Mouse (Mus musculus): ENCODE results near the gene Rgsl1. TPM values are rescaled to one million over a fixed set of nuclear protein-coding genes. Genes with fewer than 3 reads are reported as not detected.

The Rgsl1 gene
- polyA plus RNA-seq, 1 experiment = 0.36 TPM

DNA sequence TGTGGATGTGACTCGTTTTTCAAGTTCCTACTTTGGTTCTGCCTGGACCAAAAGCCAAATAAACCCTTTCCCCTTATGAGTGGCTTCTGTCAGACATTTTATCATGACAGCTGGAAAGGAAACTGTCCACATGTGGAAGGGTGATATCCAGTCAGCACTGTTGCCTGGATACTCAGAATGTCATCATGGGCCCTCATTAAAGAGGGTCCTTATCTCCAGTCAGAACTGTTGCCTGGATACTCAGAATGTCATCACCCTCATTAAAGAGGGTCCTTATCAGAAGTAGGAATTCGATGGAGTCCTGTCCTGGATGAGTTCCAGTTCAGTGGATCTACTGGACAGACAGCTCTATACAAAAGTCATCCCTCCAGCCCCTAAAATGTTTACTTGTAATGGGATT lies 29.7 kb downstream of the Rgsl1 start:
- 79% methylated on average over 2 of the region's 2 CpGs for WGBS
- Histone ChIP-seq H3K27me3 (ENCODE audit: control insufficient read depth, insufficient read depth, low read length) (no peaks in the 10 kb centered on the region), H3K27ac (ENCODE audit: control insufficient read depth, insufficient read depth, low read length) (no peak overlapping the region)

DNA sequence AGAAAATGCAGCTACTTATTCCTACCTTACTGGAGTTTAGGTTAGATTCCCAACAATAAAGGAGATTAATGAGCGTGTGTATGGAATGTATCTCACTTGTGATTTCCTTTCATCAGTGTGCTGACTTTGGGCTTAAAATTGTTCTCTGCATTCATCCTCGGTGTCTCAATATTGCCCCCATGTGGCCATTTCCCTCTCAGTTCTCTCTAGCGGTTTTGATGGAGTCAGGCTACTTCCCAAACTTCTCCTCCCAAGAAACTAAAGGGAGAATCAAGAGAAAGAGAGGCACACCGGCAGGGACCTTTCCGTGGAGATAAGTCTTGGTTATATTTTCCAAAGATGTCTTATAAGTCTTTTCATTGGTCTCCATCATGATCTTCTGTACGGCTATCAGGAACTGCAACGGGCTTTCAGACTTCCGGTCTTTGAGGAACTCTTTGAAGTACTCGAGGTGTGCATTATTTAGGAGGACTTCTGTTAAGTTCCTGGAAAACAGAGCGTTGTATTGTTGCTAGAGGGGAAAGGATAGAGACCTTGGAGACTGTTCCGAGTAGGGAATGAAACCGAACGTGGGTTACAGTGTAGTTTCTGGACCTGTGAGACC lies 36.5 kb downstream of the Rgsl1 start:
- peak; percentile 79 for DNase-seq
- H3K4me3 ChIP-seq (ENCODE audit: control insufficient read depth, insufficient read depth, low read length) = no peak overlapping the region; the same call in 1 of the 2 replicates

More for the DNA sequence above, 29.7 kb downstream of the Rgsl1 start:
- Histone ChIP-seq H3K4me1 (replicated peaks; ENCODE audit: control insufficient read depth, insufficient read depth, low read length) (no peaks in the 10 kb centered on the region), H3K4me3 (ENCODE audit: control insufficient read depth, insufficient read depth, low read length) (no peak overlapping the region), H3K36me3 (ENCODE audit: control insufficient read depth, insufficient read depth, low read length) (no peaks in the 10 kb centered on the region)
- no peak for TF ChIP-seq CTCF (IDR thresholded peaks at IDR 0.05; ENCODE audit: borderline replicate concordance, control insufficient read depth, extremely low read depth, insufficient read depth, low read length, poor library complexity)
- no peak for TF ChIP-seq POLR2A (IDR thresholded peaks at IDR 0.05; ENCODE audit: control insufficient read depth, extremely low read depth, insufficient read depth, low read length, poor library complexity)
- DNase-seq = no peak

DNA sequence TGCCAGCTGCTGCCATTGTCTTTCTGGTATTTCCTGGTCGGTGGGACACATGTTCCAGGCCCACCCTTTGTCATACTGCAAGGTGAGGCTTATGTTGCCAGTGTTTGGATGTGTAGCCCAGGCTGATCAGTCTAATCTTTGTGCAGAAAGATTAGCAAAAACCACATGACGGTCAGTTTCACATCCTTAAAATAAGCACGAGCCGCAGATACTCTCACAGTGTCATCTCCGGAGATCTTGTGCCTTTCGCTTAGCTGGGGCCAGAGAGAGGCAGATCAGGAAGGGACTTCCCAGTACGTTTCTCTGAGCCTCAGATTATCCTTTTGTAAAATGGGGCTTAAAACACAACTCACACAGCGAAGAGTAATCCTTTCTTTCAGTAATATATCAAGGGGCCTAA lies 40.4 kb downstream of the Rgsl1 start:
- Histone ChIP-seq H3K27ac (ENCODE audit: control insufficient read depth, insufficient read depth, low read length) (no peak overlapping the region), H3K27me3 (ENCODE audit: control insufficient read depth, insufficient read depth, low read length) (no peaks in the 10 kb centered on the region), H3K4me1 (replicated peaks; ENCODE audit: control insufficient read depth, insufficient read depth, low read length) (0 out of 2 replicates have a peak, but pooled peaks cover 2% of the 10 kb centered on the region)

More for the DNA sequence above, 36.5 kb downstream of the Rgsl1 start:
- H3K27me3 ChIP-seq (ENCODE audit: control insufficient read depth, insufficient read depth, low read length) = no peaks in the 10 kb centered on the region
- 0 out of 2 replicates have a peak, but pooled peaks cover 2% of the 10 kb centered on the region for H3K4me1 ChIP-seq (replicated peaks; ENCODE audit: control insufficient read depth, insufficient read depth, low read length)
- no peaks in the 10 kb centered on the region for H3K36me3 ChIP-seq (ENCODE audit: control insufficient read depth, insufficient read depth, low read length)
- no peak overlapping the region for H3K27ac ChIP-seq (ENCODE audit: control insufficient read depth, insufficient read depth, low read length)
- 17% methylated on average over 13 of the region's 13 CpGs for WGBS
- no peak for TF ChIP-seq POLR2A (IDR thresholded peaks at IDR 0.05; ENCODE audit: control insufficient read depth, extremely low read depth, insufficient read depth, low read length, poor library complexity)
- TF ChIP-seq CTCF (IDR thresholded peaks at IDR 0.05; ENCODE audit: borderline replicate concordance, control insufficient read depth, extremely low read depth, insufficient read depth, low read length, poor library complexity) = no peak

DNA sequence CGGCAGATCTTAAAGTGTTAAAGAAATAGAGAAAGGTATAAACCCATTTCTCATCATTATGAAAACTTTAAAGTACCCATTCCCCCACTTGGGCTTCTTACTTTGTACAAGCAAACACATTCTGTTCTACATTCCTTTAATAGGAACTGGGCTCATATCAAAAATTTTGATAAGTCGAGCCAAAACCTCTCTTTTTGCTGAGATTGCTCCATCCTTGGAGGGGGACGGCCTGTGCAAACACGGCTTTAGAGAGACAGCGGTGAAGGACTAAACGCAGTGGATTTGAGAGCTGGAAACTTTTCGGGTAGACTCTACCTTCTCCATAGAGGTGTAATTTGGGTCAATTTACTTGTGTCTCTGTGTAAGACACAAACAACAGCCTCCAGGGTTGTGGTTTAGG lies 41.3 kb downstream of the Rgsl1 start:
- Histone ChIP-seq H3K4me1 (replicated peaks; ENCODE audit: control insufficient read depth, insufficient read depth, low read length) (no peaks in the 10 kb centered on the region), H3K4me3 (ENCODE audit: control insufficient read depth, insufficient read depth, low read length) (no peak overlapping the region), H3K27me3 (ENCODE audit: control insufficient read depth, insufficient read depth, low read length) (no peaks in the 10 kb centered on the region), H3K27ac (ENCODE audit: control insufficient read depth, insufficient read depth, low read length) (no peak overlapping the region), H3K36me3 (ENCODE audit: control insufficient read depth, insufficient read depth, low read length) (no peaks in the 10 kb centered on the region)
- WGBS = 47% methylated on average over 7 of the region's 7 CpGs
- TF ChIP-seq POLR2A (IDR thresholded peaks at IDR 0.05; ENCODE audit: control insufficient read depth, extremely low read depth, insufficient read depth, low read length, poor library complexity) (no peak), CTCF (IDR thresholded peaks at IDR 0.05; ENCODE audit: borderline replicate concordance, control insufficient read depth, extremely low read depth, insufficient read depth, low read length, poor library complexity) (no peak)
- DNase-seq = no peak

More for the DNA sequence above, 40.4 kb downstream of the Rgsl1 start:
- no peak for TF ChIP-seq POLR2A (IDR thresholded peaks at IDR 0.05; ENCODE audit: control insufficient read depth, extremely low read depth, insufficient read depth, low read length, poor library complexity)
- no peak for TF ChIP-seq CTCF (IDR thresholded peaks at IDR 0.05; ENCODE audit: borderline replicate concordance, control insufficient read depth, extremely low read depth, insufficient read depth, low read length, poor library complexity)
- WGBS = 69% methylated on average over 8 of the region's 8 CpGs
- Histone ChIP-seq H3K36me3 (ENCODE audit: control insufficient read depth, insufficient read depth, low read length) (no peaks in the 10 kb centered on the region), H3K4me3 (ENCODE audit: control insufficient read depth, insufficient read depth, low read length) (no peak overlapping the region)
- DNase-seq = no peak

DNA sequence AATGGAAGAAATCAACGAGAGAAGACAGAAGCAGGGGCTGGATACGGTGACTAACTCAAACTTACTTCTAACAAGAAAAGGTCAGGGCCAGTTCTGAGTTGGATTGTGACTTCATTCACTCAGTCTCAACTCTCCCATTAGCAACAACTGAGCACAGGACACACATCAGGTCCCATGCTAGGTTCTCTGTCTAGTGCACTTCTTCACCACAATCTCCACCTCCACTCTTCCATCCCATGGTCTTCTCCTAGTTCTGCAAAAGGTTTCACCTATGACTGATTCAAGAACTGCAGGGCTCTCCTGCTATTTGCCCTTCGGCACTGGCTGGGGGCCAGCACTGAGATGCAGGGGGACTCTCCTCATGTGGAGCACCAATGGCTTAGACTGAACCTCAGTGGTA lies 49.7 kb downstream of the Rgsl1 start:
- no peak for DNase-seq
- no peaks in the 10 kb centered on the region for H3K4me1 ChIP-seq (replicated peaks; ENCODE audit: control insufficient read depth, insufficient read depth, low read length)
- 70% methylated on average over 3 of the region's 3 CpGs for WGBS
- no peaks in the 10 kb centered on the region for H3K36me3 ChIP-seq (ENCODE audit: control insufficient read depth, insufficient read depth, low read length)
- H3K27ac ChIP-seq (ENCODE audit: control insufficient read depth, insufficient read depth, low read length) = no peak overlapping the region
- H3K4me3 ChIP-seq (ENCODE audit: control insufficient read depth, insufficient read depth, low read length) = no peak overlapping the region
- H3K27me3 ChIP-seq (ENCODE audit: control insufficient read depth, insufficient read depth, low read length) = no peaks in the 10 kb centered on the region
- TF ChIP-seq POLR2A (IDR thresholded peaks at IDR 0.05; ENCODE audit: control insufficient read depth, extremely low read depth, insufficient read depth, low read length, poor library complexity) (no peak), CTCF (IDR thresholded peaks at IDR 0.05; ENCODE audit: borderline replicate concordance, control insufficient read depth, extremely low read depth, insufficient read depth, low read length, poor library complexity) (no peak)

DNA sequence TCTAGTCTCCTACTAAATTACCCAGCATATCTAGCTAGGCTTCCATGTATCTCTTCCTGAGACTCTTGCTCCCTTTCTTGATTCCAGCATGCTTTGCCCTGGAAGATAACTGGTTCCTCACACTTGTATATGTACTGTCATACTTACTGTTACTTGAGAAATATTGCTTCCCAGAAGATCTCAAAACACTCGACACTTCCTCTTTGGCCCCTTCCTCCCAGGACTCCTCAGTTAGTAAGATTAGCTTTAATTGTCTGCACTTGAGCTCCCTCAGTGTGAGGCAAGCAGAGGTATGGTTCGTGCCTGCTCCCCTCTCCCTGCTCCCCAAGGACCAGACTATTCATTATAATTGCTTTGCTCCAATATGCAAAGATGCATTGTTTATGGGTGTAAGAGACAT lies 53.2 kb downstream of the Rgsl1 start:
- no peak overlapping the region for H3K4me3 ChIP-seq (ENCODE audit: control insufficient read depth, insufficient read depth, low read length)

More for the DNA sequence above, 53.2 kb downstream of the Rgsl1 start:
- Histone ChIP-seq H3K27me3 (ENCODE audit: control insufficient read depth, insufficient read depth, low read length) (no peaks in the 10 kb centered on the region), H3K4me1 (replicated peaks; ENCODE audit: control insufficient read depth, insufficient read depth, low read length) (no peaks in the 10 kb centered on the region), H3K36me3 (ENCODE audit: control insufficient read depth, insufficient read depth, low read length) (no peaks in the 10 kb centered on the region), H3K27ac (ENCODE audit: control insufficient read depth, insufficient read depth, low read length) (no peak overlapping the region)
- no peak for TF ChIP-seq POLR2A (IDR thresholded peaks at IDR 0.05; ENCODE audit: control insufficient read depth, extremely low read depth, insufficient read depth, low read length, poor library complexity)
- TF ChIP-seq CTCF (IDR thresholded peaks at IDR 0.05; ENCODE audit: borderline replicate concordance, control insufficient read depth, extremely low read depth, insufficient read depth, low read length, poor library complexity) = no peak
- WGBS = 68% methylated on average over 2 of the region's 2 CpGs
- no peak for DNase-seq
